Mouse (Mus musculus): ENCODE results near the gene Cd300c2.
A peak's percentile ranks its signal among the peaks of the same experiment; 100 is the strongest.
"Not testable (repeated sequence)": the region's sequence is repeated elsewhere in the genome, so short reads cannot be mapped to it uniquely, and the experiment has no call there.

The Cd300c2 gene

DNA sequence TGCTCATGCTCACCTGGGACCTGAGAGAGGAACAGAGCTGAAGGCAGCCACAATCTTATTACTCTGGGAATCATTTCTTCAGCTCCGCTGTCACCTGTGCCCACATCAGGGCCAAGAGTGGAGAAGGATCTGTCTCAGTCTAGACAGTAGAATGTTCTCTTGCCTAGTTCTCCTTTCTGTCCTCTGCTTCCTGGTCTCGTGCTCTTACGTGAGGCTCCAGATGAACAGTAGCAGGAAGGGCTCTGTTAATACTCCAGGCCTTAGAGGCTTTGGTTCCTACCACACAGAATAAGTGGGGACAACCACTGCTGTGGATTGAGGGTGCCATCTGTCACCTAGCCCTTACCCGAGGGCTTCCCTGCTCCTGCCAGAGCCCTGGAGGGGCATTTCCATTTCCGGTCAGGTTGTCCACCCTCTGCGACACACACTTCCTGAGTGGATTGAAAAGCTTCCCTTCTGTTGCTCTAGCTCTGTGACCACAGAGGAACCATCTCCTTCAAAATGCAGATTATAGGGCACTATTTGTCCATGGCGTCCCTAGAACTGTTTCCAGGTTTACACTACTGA is at the start of gene Cd300c2:
Gene Cd300c2, minus strand, starts transcription at position 407 of the 567 bp plus-strand sequence.
- DNase-seq (ENCODE audit: low read depth): no peak

DNA sequence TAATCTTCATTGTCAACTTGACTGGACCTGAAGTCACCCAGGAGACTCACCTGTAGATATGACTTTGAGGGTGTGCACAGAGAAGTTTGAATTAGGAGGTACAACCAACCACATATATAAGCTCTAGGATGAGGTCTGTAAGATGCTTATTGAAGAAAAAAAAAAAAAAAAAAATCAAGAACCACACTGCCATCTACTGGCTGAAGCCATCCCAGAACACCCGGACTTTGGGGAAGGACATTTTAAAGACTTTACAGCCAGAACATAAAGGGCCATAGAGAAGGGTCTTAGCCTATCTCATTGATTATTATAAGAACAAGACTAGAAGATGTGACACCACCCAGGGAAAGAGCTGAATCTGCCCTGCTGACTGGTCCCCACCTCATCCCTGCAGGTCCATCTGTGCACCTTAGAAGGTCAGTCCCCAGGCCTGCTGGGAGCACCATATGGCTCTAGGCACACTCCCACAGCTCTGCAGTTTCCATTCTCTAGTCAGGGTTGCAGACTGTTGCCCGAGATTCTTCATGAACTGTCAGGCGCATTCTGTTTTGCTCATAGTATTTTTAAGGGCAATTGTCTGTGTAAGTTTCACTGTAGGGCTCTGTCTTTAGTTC is 47.7 kb upstream of the Cd300c2 start:
- DNase-seq (ENCODE audit: low read depth): peak; percentile 45

- no peak for DNase-seq (ENCODE audit: low read depth)
These were observed 46.6 kb upstream of the Cd300c2 start, which contains the start of gene Cd300ld3 for GRCm38 (mm10) chr11:115048259-115048658. Gene Cd300ld3, minus strand, starts transcription at chr11:115048409.

DNA sequence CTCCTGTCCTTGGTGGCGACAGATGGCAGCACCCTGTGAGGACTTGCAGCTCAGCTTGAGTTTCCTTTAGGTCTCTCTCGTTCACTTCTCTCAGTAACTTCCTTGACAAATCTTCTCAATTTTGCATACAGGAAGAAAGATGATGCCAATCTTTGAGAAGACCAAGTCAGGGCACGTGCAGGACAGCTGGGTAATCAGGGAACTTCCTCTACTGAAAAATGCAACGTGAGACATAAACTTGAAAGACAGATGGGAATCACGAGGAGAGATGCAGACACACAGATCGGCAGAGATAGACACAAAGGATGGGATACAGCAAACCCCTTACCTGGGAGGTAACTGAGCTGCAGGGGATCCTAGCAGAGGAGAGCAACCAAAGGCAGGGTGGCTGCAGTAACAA is 36.0 kb upstream of the Cd300c2 start, which contains the start of gene Cd300ld5:
Gene Cd300ld5, minus strand, starts transcription at position 101 of the 400 bp plus-strand sequence.
- DNase-seq (ENCODE audit: low read depth): not testable (repeated sequence)

DNA sequence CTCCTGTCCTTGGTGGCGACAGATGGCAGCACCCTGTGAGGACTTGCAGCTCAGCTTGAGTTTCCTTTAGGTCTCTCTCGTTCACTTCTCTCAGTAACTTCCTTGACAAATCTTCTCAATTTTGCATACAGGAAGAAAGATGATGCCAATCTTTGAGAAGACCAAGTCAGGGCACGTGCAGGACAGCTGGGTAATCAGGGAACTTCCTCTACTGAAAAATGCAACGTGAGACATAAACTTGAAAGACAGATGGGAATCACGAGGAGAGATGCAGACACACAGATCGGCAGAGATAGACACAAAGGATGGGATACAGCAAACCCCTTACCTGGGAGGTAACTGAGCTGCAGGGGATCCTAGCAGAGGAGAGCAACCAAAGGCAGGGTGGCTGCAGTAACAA is 25.2 kb upstream of the Cd300c2 start, which contains the start of gene Cd300ld4:
Gene Cd300ld4, minus strand, starts transcription at position 101 of the 400 bp plus-strand sequence.
- not testable (repeated sequence) for DNase-seq (ENCODE audit: low read depth)

DNA sequence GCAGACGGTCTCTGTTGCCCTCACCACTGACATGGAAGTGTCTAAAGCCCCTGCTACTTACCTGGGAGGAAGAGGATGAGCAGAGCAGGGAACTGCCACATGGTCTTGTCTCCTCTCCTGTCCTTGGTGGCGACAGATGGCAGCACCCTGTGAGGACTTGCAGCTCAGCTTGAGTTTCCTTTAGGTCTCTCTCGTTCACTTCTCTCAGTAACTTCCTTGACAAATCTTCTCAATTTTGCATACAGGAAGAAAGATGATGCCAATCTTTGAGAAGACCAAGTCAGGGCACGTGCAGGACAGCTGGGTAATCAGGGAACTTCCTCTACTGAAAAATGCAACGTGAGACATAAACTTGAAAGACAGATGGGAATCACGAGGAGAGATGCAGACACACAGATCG is 14.4 kb upstream of the Cd300c2 start, which contains the start of gene Cd300ld2:
Gene Cd300ld2, minus strand, starts transcription at position 101 of the 400 bp plus-strand sequence.
- DNase-seq (ENCODE audit: low read depth): not testable (repeated sequence)

DNA sequence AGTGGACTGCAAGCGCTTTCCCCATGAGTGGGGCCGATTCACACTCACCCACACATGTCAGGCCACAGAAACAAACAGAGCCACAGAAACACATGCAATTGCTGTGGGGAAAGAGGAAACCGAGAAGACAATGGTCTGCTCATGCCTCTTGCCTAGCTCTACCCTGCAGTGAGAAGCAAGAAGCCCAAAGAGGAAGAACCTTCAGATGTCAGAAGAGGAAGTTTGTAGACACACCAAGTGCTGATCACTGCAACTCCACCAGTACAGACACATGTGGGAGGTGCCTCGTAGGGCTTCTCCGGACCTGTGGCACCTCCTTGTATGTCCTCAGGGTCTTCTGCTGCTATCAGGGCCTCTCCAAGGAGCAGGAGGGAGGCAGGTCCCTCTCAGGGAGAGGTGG is 2.4 kb upstream of the Cd300c2 start:
- no peak for DNase-seq (ENCODE audit: low read depth)

DNA sequence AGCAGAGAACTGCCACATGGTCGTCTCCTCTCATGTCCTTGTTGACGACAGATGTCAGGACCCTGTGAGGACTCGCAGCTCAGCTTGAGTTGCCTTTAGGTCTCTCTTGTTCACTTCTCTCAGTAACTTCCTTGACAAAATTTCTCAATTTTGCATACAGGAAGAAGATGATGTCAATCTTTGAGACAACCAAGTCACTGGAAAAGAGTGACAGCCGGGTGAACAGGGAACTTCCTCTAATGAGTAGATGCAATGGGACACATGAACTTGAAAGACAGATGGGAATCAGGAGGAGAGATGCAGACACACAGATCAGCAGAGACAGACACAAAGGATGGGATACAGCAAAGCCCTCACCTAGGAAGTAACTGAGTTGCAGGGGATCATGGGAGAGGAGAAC is 11.9 kb downstream of the Cd300c2 start, which contains the start of gene Cd300ld:
Gene Cd300ld, minus strand, starts transcription at position 130 of the 400 bp plus-strand sequence.
- DNase-seq (ENCODE audit: low read depth): no peak

GRCm38 (mm10) chr11:114981866-114982265 is 19.8 kb downstream of the Cd300c2 start:
- no peak for DNase-seq (ENCODE audit: low read depth)

DNA sequence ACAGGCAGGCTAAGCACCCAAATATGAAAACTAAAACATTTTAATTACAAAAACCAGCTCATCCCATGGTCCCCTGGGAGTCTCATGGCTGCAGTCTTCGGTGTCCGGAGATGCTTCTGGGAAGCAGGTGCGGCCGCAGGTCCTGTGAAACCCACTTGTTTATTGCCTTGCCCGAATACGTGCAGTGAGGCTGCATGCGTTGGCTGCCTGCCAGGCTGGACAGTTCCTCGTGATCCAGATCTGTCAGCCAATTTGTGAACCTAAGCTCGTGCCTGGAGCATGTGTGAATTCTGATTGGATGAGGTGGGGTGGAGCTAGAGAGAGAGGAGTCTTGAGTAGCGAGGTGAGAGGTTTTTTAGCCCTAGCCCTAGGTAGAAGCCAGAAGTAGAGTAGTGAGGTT is 29.0 kb downstream of the Cd300c2 start:
- DNase-seq (ENCODE audit: low read depth): no peak

DNA sequence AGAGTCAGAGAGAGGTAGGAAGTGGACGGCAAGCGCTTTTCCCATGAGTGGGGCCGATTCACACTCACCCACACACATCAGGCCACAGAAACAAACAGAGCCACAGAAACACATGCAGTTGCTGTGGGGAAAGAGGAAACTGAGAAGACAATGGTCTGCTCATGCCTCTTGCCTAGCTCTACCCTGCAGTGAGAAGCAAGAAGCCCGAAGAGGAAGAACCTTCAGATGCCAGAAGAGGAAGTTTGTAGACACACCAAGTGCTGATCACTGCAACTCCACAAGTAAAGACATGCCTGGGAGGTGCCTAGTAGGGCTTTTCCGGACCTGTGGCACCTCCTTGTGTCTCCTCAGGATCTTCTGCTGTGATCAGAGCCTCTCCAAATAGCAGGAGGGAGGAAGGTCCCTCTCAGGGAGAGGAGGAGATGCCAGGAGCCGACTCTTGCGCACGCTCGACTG is 32.9 kb downstream of the Cd300c2 start, which contains the start of gene Cd300c:
Gene Cd300c, minus strand, starts transcription at position 406 of the 456 bp plus-strand sequence.
- DNase-seq (ENCODE audit: low read depth): no peak

- no peak for DNase-seq (ENCODE audit: low read depth)
These were observed 36.4 kb downstream of the Cd300c2 start for GRCm38 (mm10) chr11:114965182-114965828.

GRCm38 (mm10) chr11:114960369-114960768 is 41.3 kb downstream of the Cd300c2 start:
- no peak for DNase-seq (ENCODE audit: low read depth)
